Mouse (Mus musculus) kidney, adult 8-10 months (tissue): ENCODE measurements at regions not wholly inside any gene's neighbourhood (a gene's known extent, or its start where the extent isn't known, plus 50 kb on each side); places are given as distances from the start of the nearest gene placed in this dataset.
A peak's percentile ranks its signal among the peaks of the same experiment; 100 is the strongest.
"Not testable (repeated sequence)": the region's sequence is repeated elsewhere in the genome, so short reads cannot be mapped to it uniquely, and the experiment has no call there.

Experiments
- DNase-seq, 2 experiments: peaks; one replicate each; pipeline ENCODE4 v3.0.0; 2022

DNA sequence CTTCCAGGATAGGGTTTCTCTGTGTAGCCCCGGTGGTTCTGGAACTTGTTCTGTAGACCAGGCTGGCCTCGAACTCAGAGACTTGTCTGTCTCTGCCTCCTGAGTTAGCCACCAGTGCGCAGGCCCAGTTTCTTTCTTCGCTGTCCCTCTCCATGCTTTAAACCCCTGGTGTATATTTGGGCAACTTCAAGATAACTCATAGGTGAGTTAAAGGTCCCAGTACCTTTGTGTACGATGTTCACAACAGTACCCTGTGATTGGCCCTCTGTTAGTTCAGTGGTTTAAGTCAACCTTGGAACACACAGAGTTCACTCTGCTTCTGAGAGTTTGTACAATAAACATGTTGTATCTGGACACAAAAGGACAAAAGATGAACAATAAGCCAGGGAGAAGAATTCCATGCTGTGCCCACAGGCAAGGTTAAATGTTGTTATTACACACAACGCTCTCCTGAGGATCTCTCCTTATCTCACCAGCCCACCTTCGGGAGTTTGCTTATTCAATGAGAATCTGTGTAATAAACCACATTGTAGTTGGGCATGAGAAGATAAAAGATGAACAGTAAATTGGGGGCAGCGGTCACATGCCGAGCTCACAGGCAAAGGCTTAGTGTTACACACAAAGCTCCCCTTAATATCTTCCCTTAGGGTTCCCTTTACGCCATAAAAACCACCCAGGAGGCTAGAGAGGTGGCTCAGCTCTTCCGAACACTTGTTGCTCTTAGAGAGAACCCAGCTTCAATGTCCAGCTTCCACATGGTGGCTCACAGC is 78.6 kb upstream of the Cpsf6 start:
- DNase-seq = no peak

- DNase-seq = no peak
These were observed 77.8 kb upstream of the Cpsf6 start for GRCm38 (mm10) chr10:117457701-117457950.

DNA sequence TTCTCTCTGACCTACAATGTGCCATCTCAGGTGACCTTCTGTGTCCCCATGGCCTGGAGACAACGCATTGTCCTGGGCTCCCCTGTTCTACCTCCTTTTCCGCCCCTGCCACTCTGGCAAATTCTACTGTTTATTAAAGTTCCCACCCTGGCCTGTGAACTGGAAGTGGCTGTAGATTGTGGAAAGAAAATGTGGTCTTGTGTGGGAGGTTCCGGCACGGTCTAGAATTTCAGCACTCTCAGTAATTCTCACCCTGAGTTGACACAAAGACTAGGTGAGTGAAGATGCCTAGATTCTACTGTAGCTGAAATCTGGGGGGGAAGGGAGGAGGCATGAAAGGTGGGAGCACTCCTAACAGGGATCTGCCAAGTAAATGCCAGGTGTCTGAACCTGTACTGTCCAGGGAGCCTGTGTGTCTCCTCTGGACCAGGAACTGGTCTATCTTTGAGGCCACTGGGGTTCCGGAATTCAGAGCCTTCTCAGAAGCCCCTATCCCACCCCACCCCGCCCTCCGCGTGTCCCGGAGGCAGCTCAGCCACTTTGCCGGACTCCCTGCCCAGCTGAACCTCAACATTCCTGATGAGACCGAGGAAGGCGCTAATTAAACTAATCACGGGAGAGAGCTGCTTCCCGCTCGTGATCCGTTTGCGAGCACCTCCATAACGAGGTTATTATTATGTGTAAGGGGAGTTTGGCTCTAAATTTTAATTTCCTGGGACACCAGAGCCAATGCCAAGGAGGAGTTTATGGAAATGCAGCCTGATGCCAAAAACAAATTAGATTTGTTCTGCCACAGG is 77.3 kb upstream of the Cpsf6 start:
- DNase-seq = no peak

DNA sequence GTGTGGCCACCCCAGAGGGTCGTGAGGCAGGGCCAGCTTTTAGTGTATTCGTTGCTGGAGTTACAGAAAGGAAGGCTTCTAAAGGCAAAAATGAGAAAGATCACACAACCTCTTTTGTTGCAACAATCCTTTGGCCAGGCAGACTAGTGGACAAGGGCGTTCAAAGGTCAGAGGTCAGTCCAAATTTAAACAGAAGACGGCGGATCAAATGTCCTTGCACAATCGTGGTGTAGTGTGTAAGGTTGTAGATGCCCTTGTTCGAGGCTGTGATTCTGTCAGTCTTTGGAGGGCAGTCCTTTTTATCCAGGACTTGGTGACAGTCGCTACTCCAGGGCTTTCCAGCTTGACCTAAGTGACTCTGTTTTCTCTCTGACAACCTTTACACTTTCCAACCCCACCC is 76.6 kb upstream of the Cpsf6 start:
- no peak for DNase-seq

DNA sequence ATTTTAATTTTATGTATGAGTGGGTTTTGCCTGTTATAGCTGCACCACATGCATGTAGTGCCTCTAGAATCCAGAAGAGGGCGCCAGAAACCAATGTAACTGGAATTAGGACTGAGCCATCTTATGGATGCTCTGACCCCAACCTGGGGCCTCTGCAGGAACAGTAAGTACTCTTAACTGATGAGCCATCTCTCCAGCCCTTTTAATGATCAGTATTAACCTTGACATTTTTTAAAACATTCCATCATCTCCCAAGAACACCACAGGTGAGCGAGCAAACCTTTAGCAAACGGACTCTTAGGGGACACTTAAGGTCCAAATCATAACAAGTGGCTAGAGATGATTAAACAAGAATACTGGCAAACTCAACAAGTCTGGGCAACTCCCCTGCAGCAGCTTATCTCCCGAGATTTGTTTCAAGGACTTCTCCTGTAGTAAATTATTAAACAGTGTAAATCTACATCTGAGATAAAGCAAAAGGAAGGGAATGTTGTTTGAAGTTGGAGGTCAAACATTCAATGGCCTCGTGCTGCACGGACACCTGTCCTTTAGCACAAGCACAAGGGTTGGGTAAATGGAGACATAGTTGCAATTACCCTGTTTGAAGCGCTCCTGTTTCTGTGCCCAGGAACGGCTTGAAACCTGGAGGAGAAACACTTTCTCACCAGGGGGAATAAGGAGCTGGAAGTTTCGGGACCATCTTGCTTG is 75.9 kb upstream of the Cpsf6 start:
- DNase-seq = peak; percentile 28 to 65

- DNase-seq = no peak
These were observed 75.1 kb upstream of the Cpsf6 start for GRCm38 (mm10) chr10:117454711-117455591.

DNA sequence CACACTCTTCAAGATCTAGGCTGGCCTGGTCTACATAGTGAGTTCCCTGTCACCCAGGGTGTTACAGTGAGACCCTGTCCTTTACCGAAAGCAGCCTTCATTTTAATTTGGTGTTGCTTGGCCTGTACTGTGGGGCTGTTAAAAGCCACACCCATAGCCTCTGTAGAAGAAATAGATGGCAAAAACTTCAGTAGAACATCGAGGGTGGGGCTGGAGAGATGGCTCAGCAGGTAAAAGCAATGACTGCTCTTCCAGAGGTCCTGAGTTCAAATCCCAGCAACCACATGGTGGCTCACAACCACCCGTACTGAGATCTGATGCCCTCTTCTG is 74.3 kb upstream of the Cpsf6 start:
- DNase-seq = no peak

DNA sequence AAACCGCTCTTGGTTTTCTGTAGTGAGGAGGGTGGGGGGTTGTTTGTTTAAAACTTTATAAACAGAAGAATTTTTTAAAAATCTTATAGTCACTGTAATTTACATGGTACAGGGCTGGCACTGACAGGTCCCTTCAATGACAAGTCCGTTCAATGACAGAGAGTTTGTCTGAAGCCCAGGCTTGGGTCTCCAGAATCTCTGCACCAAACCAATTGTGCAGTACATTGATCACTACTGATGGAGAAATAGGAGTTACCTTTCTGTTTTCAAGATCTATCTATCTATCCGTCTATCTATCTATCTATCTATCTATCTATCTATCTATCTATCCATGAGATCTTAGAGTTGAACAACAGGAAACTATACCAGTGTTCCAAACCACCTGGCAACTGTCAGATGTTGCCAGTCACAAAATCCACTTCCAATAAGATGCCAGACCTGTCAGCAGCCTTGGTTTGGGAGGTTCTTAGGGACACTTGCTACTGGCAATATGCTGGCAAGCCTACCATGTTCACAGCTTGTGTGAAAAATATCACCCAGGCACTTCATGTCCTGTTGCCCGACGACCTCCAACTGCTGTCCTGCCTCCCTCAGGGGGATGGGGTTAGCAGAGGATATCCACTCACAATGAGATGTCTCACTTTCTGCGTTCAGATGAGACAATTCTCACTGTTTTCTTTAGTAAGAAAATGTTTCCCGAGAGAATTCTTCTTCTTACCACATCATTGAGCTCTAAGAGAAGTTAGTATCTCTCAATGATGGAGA is 73.8 kb upstream of the Cpsf6 start:
- DNase-seq = no peak

- DNase-seq = peak; percentile 51 to 61
These were observed 72.6 kb upstream of the Cpsf6 start for GRCm38 (mm10) chr10:117452190-117452950.

DNA sequence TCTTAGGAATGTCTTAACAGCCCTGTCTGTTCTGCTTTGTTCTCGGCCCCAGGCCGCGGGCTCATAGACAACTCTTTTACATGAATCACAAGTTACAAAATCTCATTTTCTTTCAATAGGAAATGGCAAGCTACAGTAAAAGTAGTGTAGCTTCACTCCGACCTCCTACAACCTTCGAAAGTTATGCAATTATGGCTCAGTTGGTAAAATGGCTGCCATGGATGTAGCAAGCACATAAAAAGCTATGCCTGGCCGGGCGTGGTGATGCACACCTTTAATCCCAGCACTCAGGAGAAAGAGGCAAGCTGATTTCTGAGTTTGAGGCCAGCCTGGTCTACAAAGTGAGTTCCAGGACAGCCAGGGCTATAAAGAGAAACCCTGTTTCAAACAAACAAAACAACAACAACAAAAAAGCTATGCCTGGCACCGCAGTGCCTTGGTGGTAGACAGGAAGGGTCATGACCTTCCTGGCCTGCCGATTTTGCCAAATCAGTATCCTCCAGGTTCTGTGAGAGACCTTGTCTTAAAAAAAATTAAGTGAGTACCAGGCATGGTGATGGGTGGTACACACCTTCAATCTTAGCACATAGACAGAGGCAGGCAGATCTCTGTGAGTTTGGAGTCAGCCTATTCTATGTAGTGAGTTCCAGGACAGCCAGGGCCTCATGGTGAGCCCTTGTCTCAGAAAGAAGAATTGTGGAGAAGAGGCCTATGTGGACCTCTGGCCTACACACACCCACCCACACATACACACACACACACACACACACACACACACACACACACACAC is 71.8 kb upstream of the Cpsf6 start:
- no peak for DNase-seq

- no peak for DNase-seq
These were observed 70.8 kb upstream of the Cpsf6 start for GRCm38 (mm10) chr10:117450631-117451030.

- DNase-seq = no peak
These were observed 70.4 kb upstream of the Cpsf6 start for GRCm38 (mm10) chr10:117450240-117450569.

DNA sequence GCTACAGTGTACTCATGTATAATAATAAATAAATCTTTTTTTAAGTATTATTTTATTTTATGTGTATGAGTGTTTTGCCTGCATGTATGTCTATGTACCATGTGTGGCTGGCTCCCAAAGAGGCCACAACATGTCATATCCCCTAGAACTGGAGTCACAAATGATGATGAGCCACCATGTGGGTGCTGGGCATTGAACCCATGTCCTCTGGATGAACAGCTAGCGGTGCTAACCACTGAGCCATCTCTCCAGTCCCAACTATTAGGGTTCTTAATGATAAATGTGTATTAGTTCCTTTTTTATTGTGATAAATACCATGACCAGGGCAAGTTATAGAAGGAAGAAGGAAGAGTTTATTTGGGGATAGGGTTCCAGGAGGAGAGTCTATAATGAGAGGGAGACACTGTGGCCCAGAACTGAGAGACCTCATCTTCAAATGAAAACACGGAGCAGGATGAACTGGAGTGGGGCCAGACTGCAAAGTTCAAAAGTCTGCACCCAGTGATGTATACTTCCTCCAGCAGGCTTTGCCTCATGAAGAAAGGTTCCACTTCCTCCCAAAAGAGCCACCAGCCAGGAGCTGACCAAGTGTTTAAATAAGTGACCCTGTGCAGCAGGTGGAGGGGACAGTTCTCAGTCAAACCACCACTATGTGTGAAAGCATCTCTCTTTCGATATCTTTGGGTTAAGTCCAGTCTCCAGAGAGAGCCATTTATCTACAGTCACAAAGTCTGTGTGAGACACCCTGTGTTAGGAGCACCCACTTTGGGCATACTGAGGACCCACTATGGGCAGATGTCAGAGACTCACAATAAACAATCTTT is 69.8 kb upstream of the Cpsf6 start:
- DNase-seq = no peak

GRCm38 (mm10) chr10:117448783-117449182 is 69.0 kb upstream of the Cpsf6 start:
- DNase-seq = not testable (repeated sequence)

DNA sequence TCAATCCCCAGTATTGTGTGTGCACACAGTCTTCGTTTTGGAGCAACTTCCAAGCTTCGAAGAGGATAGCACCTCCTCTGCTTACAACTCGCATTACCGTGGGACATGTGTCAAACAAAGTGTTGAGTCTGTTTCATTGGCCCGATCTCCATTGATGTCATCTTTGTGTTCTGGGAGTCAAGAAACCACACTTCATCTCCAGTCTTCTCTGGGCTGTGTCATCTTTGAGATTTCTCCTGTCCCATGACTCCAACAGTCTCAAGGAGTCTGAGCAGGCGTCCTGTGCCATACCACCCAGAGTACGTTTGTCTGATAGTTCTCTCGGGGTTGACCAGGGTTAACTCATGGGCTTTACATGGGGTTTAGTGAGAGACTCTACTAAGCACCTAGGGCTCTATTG is 67.8 kb upstream of the Cpsf6 start:
- no peak for DNase-seq

- DNase-seq = no peak
These were observed 67.4 kb upstream of the Cpsf6 start for GRCm38 (mm10) chr10:117447206-117447605.

DNA sequence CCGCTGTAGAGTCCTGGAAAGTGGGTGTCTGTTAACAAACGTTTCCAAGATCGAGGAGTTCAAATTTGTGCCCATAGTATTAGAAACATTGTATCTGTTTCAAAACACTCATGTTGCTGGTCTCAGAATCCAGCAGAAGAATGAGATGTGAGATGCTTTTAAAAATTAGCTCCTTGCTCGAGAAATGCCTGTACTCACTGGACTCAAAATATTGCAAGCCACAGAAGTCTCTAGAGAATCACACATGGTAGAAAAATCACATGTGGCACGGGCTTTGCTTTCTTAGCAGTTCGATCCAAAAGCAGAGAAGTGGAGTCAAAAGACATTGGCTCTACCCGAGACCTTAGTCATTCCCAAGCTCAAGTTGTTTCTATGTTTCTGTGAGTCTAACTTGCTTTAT is 67.0 kb upstream of the Cpsf6 start:
- DNase-seq = no peak

- DNase-seq = no peak
These were observed 66.1 kb upstream of the Cpsf6 start for GRCm38 (mm10) chr10:117445801-117446490.

DNA sequence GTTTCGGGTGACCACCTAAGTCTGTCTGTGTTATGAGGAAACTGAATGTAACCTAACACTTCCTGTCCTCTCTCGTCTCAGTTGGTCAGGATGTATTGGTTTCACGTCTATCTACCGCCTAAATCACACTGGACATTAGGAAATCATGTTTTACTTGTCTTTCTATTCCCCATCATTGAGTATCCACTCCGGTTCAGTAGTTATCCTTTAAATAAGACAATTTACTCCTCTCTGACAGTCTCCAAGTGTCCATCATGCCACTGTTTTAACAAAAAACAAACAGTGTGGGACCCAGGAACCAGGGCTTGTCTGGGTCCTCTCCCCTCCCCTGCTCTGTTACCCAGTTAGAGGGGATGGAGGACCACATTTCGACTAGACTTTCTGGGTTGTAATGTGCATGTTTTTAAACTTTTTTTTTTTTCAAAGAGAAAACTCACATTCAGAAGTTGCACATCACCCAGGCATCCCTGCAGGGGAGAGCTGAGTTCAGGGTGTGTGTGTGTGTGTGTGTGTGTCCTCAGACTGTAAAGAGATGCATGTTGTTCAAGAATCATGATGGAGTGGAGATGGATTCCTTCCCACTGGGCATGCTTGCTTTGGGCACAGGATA is 65.5 kb upstream of the Cpsf6 start:
- DNase-seq = no peak
